Mouse (Mus musculus) erythroblast, embryonic 14.5 days (primary cell): ENCODE measurements around the gene Osbp.

Experiments used
- GATA1 ChIP-seq: IDR thresholded peaks from 2 replicates; pipeline ENCODE4 v1.6.1; 2012; ENCODE audit warnings: low read length, inconsistent platforms, mixed read lengths
- TAL1 ChIP-seq: IDR thresholded peaks from 3 replicates; pipeline ENCODE4 v1.6.1; 2012; ENCODE audit warnings: low read length, inconsistent platforms, mixed read lengths

DNA sequence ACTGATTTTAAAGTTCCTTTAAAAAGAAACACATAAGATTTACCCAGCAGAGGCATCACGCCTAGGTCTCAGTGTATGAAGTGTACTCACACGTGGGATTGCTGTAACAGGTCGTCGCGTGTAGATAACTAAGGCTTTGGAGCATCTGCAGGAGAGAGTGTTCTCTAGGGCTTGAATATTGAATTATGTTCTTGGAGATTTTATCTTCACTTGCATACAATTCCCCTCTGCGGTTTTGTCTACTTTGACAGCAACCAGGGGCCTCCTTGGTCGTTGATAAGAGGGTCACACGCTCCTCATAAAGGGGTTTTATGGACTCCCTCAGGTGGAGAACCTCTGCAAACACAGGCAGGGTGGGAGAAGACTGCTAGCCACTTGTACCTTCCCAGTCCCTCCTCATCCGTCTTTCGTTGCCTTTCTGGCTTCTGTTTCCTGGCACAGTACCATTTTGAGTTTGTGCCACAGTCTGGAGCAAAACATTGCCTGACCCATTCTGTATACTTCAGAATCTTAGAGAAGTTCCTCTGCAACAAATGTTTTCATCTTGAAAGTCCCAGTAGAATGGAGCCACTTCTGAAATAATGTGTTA, 26.8 kb downstream of the Osbp start:
- TF ChIP-seq TAL1 (no peak), GATA1 (no peak)
